Mouse (Mus musculus): ENCODE measurements around the gene Cd6.

The Cd6 gene

DNA sequence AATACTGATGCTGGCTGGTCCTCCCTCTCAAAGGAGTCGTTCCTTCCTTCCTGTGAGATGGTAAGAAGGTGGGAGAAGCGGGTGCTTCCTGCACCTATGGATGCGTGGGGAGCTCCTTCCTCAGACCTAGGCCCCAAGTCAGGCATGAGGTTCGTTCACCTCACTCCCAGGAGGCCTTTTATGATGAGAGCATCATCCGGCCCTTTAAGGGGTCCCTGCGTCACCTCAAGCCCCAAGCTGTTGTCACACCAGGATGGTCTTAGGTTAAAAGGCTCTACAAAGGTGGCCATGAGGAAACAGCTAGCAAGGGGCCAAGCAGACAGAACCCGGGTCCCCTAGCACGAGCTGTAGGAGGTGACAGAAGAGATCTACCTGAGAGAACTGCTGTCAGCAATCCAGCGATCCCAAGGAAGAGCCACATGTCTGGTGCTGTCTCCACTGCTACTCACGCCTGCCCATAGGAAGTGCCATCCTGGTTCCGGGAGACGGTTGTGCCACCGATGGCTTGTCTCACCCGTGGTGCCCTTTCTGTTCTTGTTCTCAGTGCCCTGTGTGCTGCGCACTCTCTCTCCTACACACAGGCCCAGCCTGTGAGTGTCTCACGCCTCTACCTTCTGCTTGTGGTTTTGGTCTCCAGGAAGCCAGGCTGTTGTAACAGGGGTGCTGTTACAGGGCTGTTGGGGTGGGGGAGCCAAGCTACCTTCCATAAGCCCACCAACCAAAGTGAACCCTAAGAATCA is at the start of gene Cd6:
Gene Cd6 (minus strand): TSS at position 623 of the 740 bp plus-strand sequence.
- DNase-seq (ENCODE audit: low read depth) = no peak

DNA sequence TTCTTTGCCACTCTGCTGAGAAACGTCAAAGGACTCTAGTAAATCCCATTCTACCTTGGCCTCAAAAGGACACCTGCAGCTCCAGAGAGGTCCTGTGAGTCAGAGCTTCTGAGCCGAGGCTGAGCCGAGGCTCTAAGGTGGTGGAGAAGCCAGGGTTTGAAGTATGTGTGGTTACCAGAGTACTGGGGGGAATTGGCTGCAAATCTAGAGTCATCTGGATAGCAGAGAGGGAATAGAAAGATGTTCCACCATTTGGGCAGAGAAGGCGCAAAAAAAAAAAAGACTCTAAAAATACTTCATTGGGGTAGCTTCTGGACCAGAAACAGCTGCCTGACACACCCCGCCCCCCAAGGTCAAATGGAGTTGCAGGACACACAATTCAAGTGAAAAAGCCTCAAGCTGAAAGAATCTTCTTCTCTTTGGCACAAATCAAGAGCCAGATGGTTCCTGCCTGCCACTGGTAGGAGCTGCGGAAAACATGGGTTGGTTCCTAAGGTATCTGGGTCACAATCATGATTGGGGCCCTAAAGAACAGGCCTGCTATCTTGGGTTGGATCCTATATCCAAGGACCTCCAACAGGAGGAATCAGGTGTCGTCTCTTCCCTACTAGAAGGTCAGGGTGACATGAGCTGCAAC is 48.5 kb upstream of the Cd6 start:
- no peak for DNase-seq (ENCODE audit: low read depth)

- DNase-seq (ENCODE audit: low read depth) = no peak
Observed at GRCm38 (mm10) chr19:10871328-10871961, 41.6 kb upstream of the Cd6 start.

DNA sequence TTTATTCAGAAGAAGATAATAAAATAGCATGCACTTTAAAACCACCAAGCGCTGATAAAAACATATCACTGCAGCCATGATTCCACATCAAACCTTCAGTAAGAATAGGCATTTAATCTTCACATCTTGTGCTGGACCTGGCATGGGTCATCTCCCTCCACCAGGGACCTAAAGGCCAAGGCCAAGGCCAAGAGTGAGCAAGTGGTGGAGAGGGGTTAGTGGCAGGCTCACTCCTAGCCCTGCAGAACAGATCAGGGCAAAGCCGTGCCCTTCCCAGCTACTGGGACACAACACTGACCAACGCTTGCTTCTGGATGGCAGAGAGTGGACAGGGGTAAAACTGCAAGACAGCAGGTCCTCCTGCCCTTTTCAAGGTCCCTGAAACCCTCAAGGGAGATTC is 40.8 kb upstream of the Cd6 start:
- no peak for DNase-seq (ENCODE audit: low read depth)

- no peak for DNase-seq (ENCODE audit: low read depth)
Observed at GRCm38 (mm10) chr19:10869886-10870527, 40.1 kb upstream of the Cd6 start, which contains the start of gene Tmem132a. Gene Tmem132a (minus strand): TSS chr19:10869940.

GRCm38 (mm10) chr19:10869241-10869885 is 39.5 kb upstream of the Cd6 start:
- no peak for DNase-seq (ENCODE audit: low read depth)

- DNase-seq (ENCODE audit: low read depth) = no peak
Observed at GRCm38 (mm10) chr19:10868623-10869141, 38.8 kb upstream of the Cd6 start.

- no peak for DNase-seq (ENCODE audit: low read depth)
Observed at GRCm38 (mm10) chr19:10867946-10868622, 38.2 kb upstream of the Cd6 start.

DNA sequence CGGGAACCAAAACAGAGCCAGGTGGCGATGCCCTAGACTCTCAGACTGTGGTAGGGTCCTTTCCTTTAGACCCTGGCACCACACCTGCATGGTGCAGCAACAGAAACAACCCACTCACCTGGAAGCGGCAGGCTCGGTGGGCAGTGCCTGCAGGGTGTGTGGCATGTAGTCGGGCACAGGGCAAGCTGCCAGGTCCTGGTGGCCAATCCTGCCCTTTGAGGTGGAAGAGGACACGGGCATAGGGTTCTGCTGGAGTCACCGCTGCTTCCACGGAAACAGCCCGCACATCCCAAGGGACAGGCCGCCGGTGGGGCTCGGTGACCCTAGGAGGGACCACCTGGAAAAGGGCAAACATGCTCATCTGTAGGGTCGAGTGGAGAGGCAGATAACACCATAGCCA is 36.5 kb upstream of the Cd6 start:
- DNase-seq (ENCODE audit: low read depth) = no peak

DNA sequence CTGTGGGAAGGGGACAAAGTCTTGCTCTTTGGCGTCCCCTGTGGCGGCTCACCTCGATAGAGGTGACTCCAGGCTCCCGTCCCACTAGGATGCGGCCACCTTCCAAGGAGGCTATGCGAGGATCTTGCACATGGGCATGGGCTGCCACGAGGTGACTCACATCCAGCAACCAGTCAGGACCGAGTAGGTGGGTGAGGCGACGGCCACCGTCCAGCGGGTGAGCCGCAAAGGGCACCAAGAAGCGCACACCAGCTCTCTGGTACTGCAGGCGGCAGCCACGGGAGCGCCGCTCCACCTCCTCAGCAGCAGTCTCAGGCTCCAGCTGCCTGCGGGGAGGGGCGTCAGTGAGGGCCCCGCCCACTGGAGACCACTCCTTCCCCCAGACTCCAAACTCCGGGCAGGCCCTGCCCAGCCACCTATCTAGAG is 30.2 kb upstream of the Cd6 start:
- DNase-seq (ENCODE audit: low read depth) = no peak

DNA sequence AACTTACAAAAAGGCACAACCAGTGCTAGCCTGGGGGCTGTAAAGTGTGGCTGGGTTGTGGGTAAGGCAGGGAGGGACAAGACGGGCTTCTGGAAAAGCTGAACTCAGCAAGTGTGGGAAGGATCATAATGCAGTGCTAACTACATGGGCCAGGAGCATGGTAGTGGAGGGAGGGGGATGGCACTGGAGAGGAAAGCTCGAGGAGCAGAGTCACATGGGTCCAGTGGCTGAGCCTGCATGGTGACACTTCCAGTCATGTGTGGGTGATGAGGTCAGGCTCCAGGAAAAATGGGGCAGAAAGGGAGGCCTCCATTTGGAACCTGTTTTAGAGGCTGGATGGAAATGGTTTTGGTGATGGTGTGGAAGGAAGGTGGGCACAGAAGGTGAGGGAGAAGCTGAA is 26.7 kb upstream of the Cd6 start:
- no peak for DNase-seq (ENCODE audit: low read depth)

GRCm38 (mm10) chr19:10855422-10855821 is 25.6 kb upstream of the Cd6 start:
- no peak for DNase-seq (ENCODE audit: low read depth)

GRCm38 (mm10) chr19:10847311-10848087 is 17.6 kb upstream of the Cd6 start:
- no peak for DNase-seq (ENCODE audit: low read depth)

GRCm38 (mm10) chr19:10846150-10846549 is 16.3 kb upstream of the Cd6 start:
- no peak for DNase-seq (ENCODE audit: low read depth)

GRCm38 (mm10) chr19:10845454-10845853 is 15.6 kb upstream of the Cd6 start:
- DNase-seq (ENCODE audit: low read depth) = no peak

GRCm38 (mm10) chr19:10844206-10844605 is 14.3 kb upstream of the Cd6 start:
- DNase-seq (ENCODE audit: low read depth) = no peak

- no peak for DNase-seq (ENCODE audit: low read depth)
Observed at GRCm38 (mm10) chr19:10842914-10843313, 13.1 kb upstream of the Cd6 start.

DNA sequence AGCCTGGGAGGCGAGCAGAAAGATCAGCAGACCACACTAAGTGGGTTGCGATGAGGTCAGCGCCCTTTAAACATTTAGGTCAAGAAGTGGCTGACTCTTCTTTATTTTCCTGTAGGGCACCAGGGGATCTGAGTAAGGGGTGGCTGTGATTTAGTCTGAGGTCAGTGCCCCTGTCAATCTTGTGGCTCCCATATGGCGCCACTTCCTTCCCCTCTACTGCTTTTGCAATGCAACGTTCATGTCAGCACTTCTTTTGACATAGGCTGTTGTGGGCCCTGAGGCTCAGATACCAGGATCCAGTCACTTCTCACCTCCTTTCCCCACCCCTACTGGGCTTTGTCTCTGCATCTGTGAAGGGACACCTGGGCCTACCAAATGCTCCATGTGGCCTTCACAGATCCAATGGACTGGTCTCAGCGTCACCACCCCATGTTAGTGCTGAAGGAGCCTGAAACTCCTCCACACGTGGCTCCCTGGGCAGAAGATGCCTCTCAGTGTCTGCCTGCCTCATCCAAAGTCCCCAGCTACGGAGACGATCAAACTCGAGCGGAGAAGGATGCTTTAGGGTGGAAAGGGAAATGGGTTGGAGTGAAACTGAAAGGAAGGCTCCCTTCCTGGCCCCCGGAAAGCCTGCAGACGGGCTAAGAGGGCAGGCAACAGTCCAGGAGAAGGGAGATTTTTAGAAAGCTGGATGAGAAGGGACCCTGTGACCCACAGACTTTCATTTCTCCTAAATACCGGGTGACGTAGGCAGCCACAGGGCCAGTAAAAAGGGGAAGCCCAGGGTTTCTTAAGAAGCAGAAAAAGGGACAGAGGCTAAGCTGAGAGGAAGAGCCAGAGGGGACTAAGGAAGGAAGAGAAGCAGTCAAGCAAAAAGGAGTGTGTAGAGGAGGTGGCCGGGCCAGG is 12.1 kb upstream of the Cd6 start:
- DNase-seq (ENCODE audit: low read depth) = no peak

Data from fibroblast of lung, adult 2 months (primary cell).